Mouse (Mus musculus) brown adipose tissue, adult 24 weeks (tissue): ENCODE results near the gene Rpn1. TPM values are rescaled to one million over a fixed set of nuclear protein-coding genes. Genes with fewer than 3 reads are reported as not detected.

Source experiments
- H3K27ac ChIP-seq: fragments of 200-500 bp; replicated peaks from 2 replicates; pipeline ENCODE4 v1.5.1; 2012; ENCODE audit warnings: low read depth, mild to moderate bottlenecking, low read length
- H3K4me1 ChIP-seq: fragments of 200-500 bp; 2 replicates; pipeline ENCODE4 v1.6.1; 2012; ENCODE audit warnings: low read length, mixed read lengths; ENCODE audit not compliant: control insufficient read depth, insufficient read depth, insufficient read length
- H3K4me3 ChIP-seq: fragments of 200-500 bp; 2 replicates; pipeline ENCODE4 v1.5.1; 2012; ENCODE audit warnings: low read depth, mild to moderate bottlenecking, low read length, moderate library complexity; ENCODE audit not compliant: insufficient read depth
- polyA plus RNA-seq: library from polyadenylated mRNA; stranded (reverse); fragments of >200 nt; gene quantifications from 2 replicates; pipeline ENCODE4 v1.2.4, GENCODE M21; 2012; ENCODE audit not compliant: missing spikeins, insufficient read depth, insufficient read length

Rpn1 gene
- polyA plus RNA-seq, 1 experiment = 50.8 TPM

DNA sequence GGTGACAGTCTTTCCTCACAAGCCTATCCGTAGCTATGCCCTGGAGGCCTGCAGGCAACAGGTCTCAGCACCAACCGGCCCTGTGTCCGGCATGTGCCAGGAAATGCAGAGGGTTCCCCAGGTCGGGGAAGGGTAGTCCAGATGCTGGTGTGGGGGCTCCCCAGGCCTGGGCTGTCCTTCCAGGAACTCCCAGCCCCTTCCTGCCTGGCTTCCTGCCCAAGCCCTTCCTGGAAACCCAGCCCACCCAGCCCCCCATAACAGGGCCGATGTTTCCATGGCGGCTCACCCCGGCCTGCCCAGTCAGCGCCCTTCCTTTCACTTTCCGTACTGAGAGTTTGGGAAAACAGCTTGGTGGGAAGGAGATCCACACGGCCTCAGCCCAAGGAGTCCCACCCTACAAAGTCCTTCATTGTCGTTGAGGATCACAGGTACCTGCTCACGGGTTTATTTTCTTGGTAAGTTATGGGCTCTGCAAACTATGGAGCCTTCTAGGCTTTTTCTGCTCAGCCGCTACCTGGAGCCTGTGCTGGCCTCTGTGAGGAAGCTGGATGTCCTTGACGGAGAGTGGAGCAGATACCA lies 67.9 kb downstream of the Rpn1 start:
- Histone ChIP-seq H3K4me3 (0 out of 2 replicates have a peak overlapping the region, but pooled peaks have one; percentile 2), H3K27ac (no peak overlapping the region), H3K4me1 (peaks cover under 1% of the 10 kb centered on the region; the same call in 1 of the 2 replicates)

GRCm38 (mm10) chr6:88152979-88153378 lies 68.7 kb downstream of the Rpn1 start:
- no peak overlapping the region for H3K4me3 ChIP-seq
- no peak overlapping the region for H3K27ac ChIP-seq
- H3K4me1 ChIP-seq = no peaks in the 10 kb centered on the region

Other genes with a start within 250 kb of the Rpn1 start
- gene Gm45140, start 248.7 kb upstream of the Rpn1 start, polyA plus RNA-seq = not detected in 2 replicates
- 21.0 and 31.7 TPM in 2 replicates for gene Isy1, start 245.7 kb upstream of the Rpn1 start, polyA plus RNA-seq
- 367 and 450 TPM in 2 replicates for gene Cnbp, start 233.4 kb upstream of the Rpn1 start, polyA plus RNA-seq
- gene Copg1, start 196.7 kb upstream of the Rpn1 start, polyA plus RNA-seq = 40.1 and 45.5 TPM in 2 replicates
- gene Hmces, start 170.5 kb upstream of the Rpn1 start, polyA plus RNA-seq = 7.9 and 15.3 TPM in 2 replicates
- 2.3 and 2.8 TPM in 2 replicates for gene H1fx, start 102.8 kb upstream of the Rpn1 start, polyA plus RNA-seq
- gene Rab7, start 39.2 kb upstream of the Rpn1 start, polyA plus RNA-seq = 202 and 234 TPM in 2 replicates
- gene Gata2, start 109.4 kb downstream of the Rpn1 start, polyA plus RNA-seq = 4.7 and 7.0 TPM in 2 replicates
- gene Dnajb8, start 137.8 kb downstream of the Rpn1 start, polyA plus RNA-seq = not detected in 2 replicates